Mouse (Mus musculus): ENCODE measurements around the gene B4galt1. TPM values are rescaled to one million over a fixed set of nuclear protein-coding genes. Genes with fewer than 3 reads are reported as not detected.

B4galt1 gene
- polyA plus RNA-seq (2014; fragmentation: Nextera tagmentation; extraction: Ambion mirVana): 66.8 and 68.3 TPM in 2 replicates

- under 1% methylated on average over 61 of the region's 83 CpGs for WGBS
- Histone ChIP-seq H3K36me3 (ENCODE audit: control insufficient read depth, insufficient read depth, low read length) (no peaks in the 10 kb centered on the region), H3K27ac (replicated peaks; ENCODE audit: low read depth, low read length) (peak within 1 kb of the TSS; percentile 94), H3K27me3 (replicated peaks; ENCODE audit: control insufficient read depth, insufficient read depth, low read length) (no peaks in the 10 kb centered on the region), H3K4me1 (ENCODE audit: control insufficient read depth, insufficient read depth, low read length) (peaks cover 29% of the 10 kb centered on the region), H3K9ac (ENCODE audit: low read depth, low read length) (peak within 1 kb of the TSS; percentile 89), H3K4me3 (ENCODE audit: low read depth, low read length) (peak within 1 kb of the TSS; percentile 90), H3K9me3 (ENCODE audit: control insufficient read depth, low read length) (no peaks in the 10 kb centered on the region), H3K4me2 (ENCODE audit: low read depth, low read length) (peak within 1 kb of the TSS; percentile 86)
- DNase-seq (ENCODE audit: low spot score): peak; percentile 99
- ATAC-seq (ENCODE audit: low read depth): peak; percentile 94
Observed at GRCm38 (mm10) chr4:40853565-40854386, at the start of gene B4galt1. Gene B4galt1, minus strand, starts transcription at chr4:40854005.

DNA sequence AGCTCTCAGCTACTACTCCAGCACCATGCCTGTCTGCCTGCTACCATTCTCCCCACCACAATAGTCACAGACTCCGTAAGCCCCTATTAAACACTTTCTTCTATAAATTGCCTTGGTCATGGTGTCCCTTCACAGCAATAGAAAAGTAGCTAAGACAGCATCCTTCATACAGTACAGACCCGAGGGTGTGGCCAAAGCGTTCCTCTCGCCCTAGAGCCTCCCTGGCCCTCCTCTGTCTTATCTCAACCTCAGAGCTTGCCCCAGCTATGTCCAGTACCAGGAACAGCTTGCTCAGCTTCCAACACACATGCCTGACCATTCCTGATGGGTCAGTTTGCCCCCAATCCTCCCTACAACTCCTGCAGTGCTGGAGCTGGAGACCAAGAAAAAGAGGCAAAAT lies 46.8 kb upstream of the B4galt1 start:
- DNase-seq (ENCODE audit: low spot score) (no peak), ATAC-seq (ENCODE audit: low read depth) (no peak)
- Histone ChIP-seq H3K27ac (replicated peaks; ENCODE audit: low read depth, low read length) (no peak overlapping the region), H3K9ac (ENCODE audit: low read depth, low read length) (no peak overlapping the region), H3K36me3 (ENCODE audit: control insufficient read depth, insufficient read depth, low read length) (no peaks in the 10 kb centered on the region), H3K4me2 (ENCODE audit: low read depth, low read length) (no peak overlapping the region), H3K4me1 (ENCODE audit: control insufficient read depth, insufficient read depth, low read length) (no peaks in the 10 kb centered on the region), H3K4me3 (ENCODE audit: low read depth, low read length) (no peak overlapping the region), H3K9me3 (ENCODE audit: control insufficient read depth, low read length) (peaks cover 4% of the 10 kb centered on the region; the same call in 1 of the 2 replicates), H3K27me3 (replicated peaks; ENCODE audit: control insufficient read depth, insufficient read depth, low read length) (no peaks in the 10 kb centered on the region)
- WGBS: 89% methylated on average over 4 of the region's 4 CpGs

GRCm38 (mm10) chr4:40900071-40900470 lies 46.3 kb upstream of the B4galt1 start:
- ATAC-seq (ENCODE audit: low read depth) (no peak), DNase-seq (ENCODE audit: low spot score) (no peak)
- Histone ChIP-seq H3K4me2 (ENCODE audit: low read depth, low read length) (no peak overlapping the region), H3K9ac (ENCODE audit: low read depth, low read length) (no peak overlapping the region), H3K9me3 (ENCODE audit: control insufficient read depth, low read length) (peaks cover 6% of the 10 kb centered on the region; the same call in 1 of the 2 replicates), H3K4me1 (ENCODE audit: control insufficient read depth, insufficient read depth, low read length) (no peaks in the 10 kb centered on the region), H3K27ac (replicated peaks; ENCODE audit: low read depth, low read length) (no peak overlapping the region), H3K4me3 (ENCODE audit: low read depth, low read length) (no peak overlapping the region), H3K36me3 (ENCODE audit: control insufficient read depth, insufficient read depth, low read length) (no peaks in the 10 kb centered on the region), H3K27me3 (replicated peaks; ENCODE audit: control insufficient read depth, insufficient read depth, low read length) (no peaks in the 10 kb centered on the region)
- WGBS: 93% methylated on average over 3 of the region's 3 CpGs

- Histone ChIP-seq H3K9ac (ENCODE audit: low read depth, low read length) (no peak overlapping the region), H3K4me1 (ENCODE audit: control insufficient read depth, insufficient read depth, low read length) (no peaks in the 10 kb centered on the region)
- WGBS: 66% methylated on average over 2 of the region's 2 CpGs
Observed at GRCm38 (mm10) chr4:40899264-40899663, 45.5 kb upstream of the B4galt1 start.

DNA sequence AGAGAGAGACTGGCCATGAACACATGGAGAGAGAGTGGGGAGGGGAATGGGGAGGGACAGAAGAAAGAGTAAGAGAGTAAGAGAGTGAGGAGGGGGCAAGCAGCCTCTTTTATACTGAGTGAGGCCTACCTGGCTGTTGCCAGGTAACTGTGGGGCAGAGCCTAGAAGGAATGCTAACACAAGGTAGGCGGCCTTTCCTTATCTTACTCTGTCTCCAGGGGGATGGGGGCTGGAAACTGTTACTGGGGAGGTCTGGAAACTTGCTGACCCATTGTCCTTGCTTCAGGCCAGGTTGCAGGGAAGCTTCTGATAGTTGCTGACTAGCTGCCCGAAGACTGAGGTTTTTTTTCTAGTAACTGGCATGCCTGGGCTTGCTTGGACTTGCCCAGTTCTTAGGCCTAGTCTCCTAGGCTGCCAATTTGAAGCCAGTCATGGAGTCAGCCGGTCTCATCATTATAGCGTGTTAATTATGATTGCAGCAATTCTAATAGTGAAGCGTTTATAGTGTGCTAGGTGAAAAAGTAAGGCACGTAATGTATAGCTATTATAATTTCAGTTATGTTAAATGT lies 44.8 kb upstream of the B4galt1 start:
- Histone ChIP-seq H3K36me3 (ENCODE audit: control insufficient read depth, insufficient read depth, low read length) (no peaks in the 10 kb centered on the region), H3K4me1 (ENCODE audit: control insufficient read depth, insufficient read depth, low read length) (no peaks in the 10 kb centered on the region), H3K4me3 (ENCODE audit: low read depth, low read length) (no peak overlapping the region), H3K9me3 (ENCODE audit: control insufficient read depth, low read length) (peaks cover 6% of the 10 kb centered on the region; the same call in 1 of the 2 replicates), H3K27ac (replicated peaks; ENCODE audit: low read depth, low read length) (no peak overlapping the region), H3K27me3 (replicated peaks; ENCODE audit: control insufficient read depth, insufficient read depth, low read length) (no peaks in the 10 kb centered on the region), H3K4me2 (ENCODE audit: low read depth, low read length) (no peak overlapping the region), H3K9ac (ENCODE audit: low read depth, low read length) (no peak overlapping the region)
- no peak for DNase-seq (ENCODE audit: low spot score)
- 74% methylated on average over 6 of the region's 6 CpGs for WGBS
- no peak for ATAC-seq (ENCODE audit: low read depth)

More at GRCm38 (mm10) chr4:40899264-40899663, 45.5 kb upstream of the B4galt1 start:
- Histone ChIP-seq H3K27me3 (replicated peaks; ENCODE audit: control insufficient read depth, insufficient read depth, low read length) (no peaks in the 10 kb centered on the region), H3K4me2 (ENCODE audit: low read depth, low read length) (no peak overlapping the region), H3K27ac (replicated peaks; ENCODE audit: low read depth, low read length) (no peak overlapping the region), H3K9me3 (ENCODE audit: control insufficient read depth, low read length) (peaks cover 6% of the 10 kb centered on the region; the same call in 1 of the 2 replicates), H3K36me3 (ENCODE audit: control insufficient read depth, insufficient read depth, low read length) (no peaks in the 10 kb centered on the region), H3K4me3 (ENCODE audit: low read depth, low read length) (no peak overlapping the region)
- ATAC-seq (ENCODE audit: low read depth) (no peak), DNase-seq (ENCODE audit: low spot score) (no peak)

GRCm38 (mm10) chr4:40895646-40896045 lies 41.8 kb upstream of the B4galt1 start:
- Histone ChIP-seq H3K4me1 (ENCODE audit: control insufficient read depth, insufficient read depth, low read length) (no peaks in the 10 kb centered on the region), H3K4me3 (ENCODE audit: low read depth, low read length) (no peak overlapping the region), H3K27me3 (replicated peaks; ENCODE audit: control insufficient read depth, insufficient read depth, low read length) (no peaks in the 10 kb centered on the region), H3K9me3 (ENCODE audit: control insufficient read depth, low read length) (peaks cover 6% of the 10 kb centered on the region; the same call in 1 of the 2 replicates), H3K27ac (replicated peaks; ENCODE audit: low read depth, low read length) (no peak overlapping the region), H3K4me2 (ENCODE audit: low read depth, low read length) (no peak overlapping the region), H3K9ac (ENCODE audit: low read depth, low read length) (no peak overlapping the region), H3K36me3 (ENCODE audit: control insufficient read depth, insufficient read depth, low read length) (no peaks in the 10 kb centered on the region)
- WGBS: 93% methylated on average over 2 of the region's 2 CpGs
- ATAC-seq (ENCODE audit: low read depth) (no peak), DNase-seq (ENCODE audit: low spot score) (no peak)

DNA sequence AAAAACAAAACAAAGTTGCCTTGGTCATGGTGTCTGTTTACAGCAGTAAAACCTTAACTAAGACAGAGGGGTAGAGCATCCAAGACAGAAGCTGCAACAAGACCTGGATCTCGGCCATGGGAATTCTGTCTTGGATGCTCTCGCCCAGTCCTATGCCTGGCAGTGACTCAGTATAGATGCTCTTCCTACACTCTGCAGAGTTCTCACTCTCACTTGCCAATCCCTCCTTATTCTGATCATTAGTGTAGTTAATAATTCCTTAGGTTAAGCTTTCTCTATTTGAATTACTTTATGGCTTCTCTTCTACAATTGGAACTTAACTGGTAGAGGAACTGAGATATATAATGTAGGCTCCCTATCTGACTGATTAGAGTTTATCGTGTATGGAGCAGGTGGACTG lies 41.3 kb upstream of the B4galt1 start:
- ATAC-seq (ENCODE audit: low read depth): no peak
- no peak for DNase-seq (ENCODE audit: low spot score)
- 85% methylated on average over 3 of the region's 3 CpGs for WGBS
- no peaks in the 10 kb centered on the region for H3K36me3 ChIP-seq (ENCODE audit: control insufficient read depth, insufficient read depth, low read length)
- H3K9me3 ChIP-seq (ENCODE audit: control insufficient read depth, low read length): 0 out of 2 replicates have a peak, but pooled peaks cover 3% of the 10 kb centered on the region
- H3K4me2 ChIP-seq (ENCODE audit: low read depth, low read length): no peak overlapping the region
- H3K4me3 ChIP-seq (ENCODE audit: low read depth, low read length): no peak overlapping the region
- H3K27me3 ChIP-seq (replicated peaks; ENCODE audit: control insufficient read depth, insufficient read depth, low read length): no peaks in the 10 kb centered on the region
- no peaks in the 10 kb centered on the region for H3K4me1 ChIP-seq (ENCODE audit: control insufficient read depth, insufficient read depth, low read length)
- H3K9ac ChIP-seq (ENCODE audit: low read depth, low read length): no peak overlapping the region
- H3K27ac ChIP-seq (replicated peaks; ENCODE audit: low read depth, low read length): no peak overlapping the region

DNA sequence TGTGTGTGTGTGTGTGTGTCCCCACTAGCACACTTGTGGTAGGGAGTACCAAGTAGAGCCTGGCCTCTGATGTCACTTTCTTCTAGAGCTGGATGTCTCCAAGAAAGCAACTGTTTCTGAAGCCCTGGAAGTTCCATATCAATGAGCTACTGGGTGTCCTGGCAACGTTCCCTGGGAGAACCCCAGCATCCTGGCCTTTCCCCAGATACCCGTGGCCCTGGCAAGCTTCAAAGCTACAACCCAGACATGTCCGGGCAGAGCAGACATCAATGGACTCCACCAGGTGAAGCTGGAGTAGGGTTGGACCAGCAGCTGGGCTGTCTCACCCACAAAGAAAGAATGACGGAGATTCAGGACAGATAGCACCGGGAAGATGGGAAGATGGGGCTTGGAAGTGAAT lies 37.4 kb upstream of the B4galt1 start:
- Histone ChIP-seq H3K4me2 (ENCODE audit: low read depth, low read length) (no peak overlapping the region), H3K9ac (ENCODE audit: low read depth, low read length) (no peak overlapping the region), H3K36me3 (ENCODE audit: control insufficient read depth, insufficient read depth, low read length) (no peaks in the 10 kb centered on the region), H3K9me3 (ENCODE audit: control insufficient read depth, low read length) (0 out of 2 replicates have a peak, but pooled peaks cover 3% of the 10 kb centered on the region), H3K4me3 (ENCODE audit: low read depth, low read length) (no peak overlapping the region), H3K27me3 (replicated peaks; ENCODE audit: control insufficient read depth, insufficient read depth, low read length) (no peaks in the 10 kb centered on the region), H3K27ac (replicated peaks; ENCODE audit: low read depth, low read length) (no peak overlapping the region), H3K4me1 (ENCODE audit: control insufficient read depth, insufficient read depth, low read length) (no peaks in the 10 kb centered on the region)
- 79% methylated on average over 5 of the region's 5 CpGs for whole genome bisulfite sequencing
- ATAC-seq (ENCODE audit: low read depth) (no peak), DNase-seq (ENCODE audit: low spot score) (no peak)
